Mouse (Mus musculus) forebrain, embryonic 13.5 days (tissue): ENCODE data around the gene Pomp. TPM values are rescaled to one million over a fixed set of nuclear protein-coding genes. Genes with fewer than 3 reads are reported as not detected.

Source experiments
- ATAC-seq: fragments of 200-750 bp; cut with Nextera tagmentation; 2 replicates; pipeline ENCODE4 v1.8.0; 2017
- H3K27ac ChIP-seq: fragments of 300-500 bp; sonication (generic); 2 replicates; pipeline ENCODE4 v1.5.1; 2015; ENCODE audit warnings: inconsistent platforms, mild to moderate bottlenecking, moderate library complexity
- H3K27me3 ChIP-seq: fragments of 300-500 bp; sonication (generic); 2 replicates; pipeline ENCODE4 v1.6.1; 2015; ENCODE audit warnings: mild to moderate bottlenecking, inconsistent platforms
- H3K36me3 ChIP-seq: fragments of 300-500 bp; sonication (generic); 2 replicates; pipeline ENCODE4 v1.6.1; 2015; ENCODE audit warnings: mild to moderate bottlenecking, inconsistent platforms; ENCODE audit not compliant: poor library complexity, severe bottlenecking
- H3K4me1 ChIP-seq: fragments of 300-500 bp; sonication (generic); 2 replicates; pipeline ENCODE4 v1.6.1; 2015; ENCODE audit warnings: inconsistent platforms
- H3K4me2 ChIP-seq: fragments of 300-500 bp; sonication (generic); 2 replicates; pipeline ENCODE4 v1.6.1; 2015; ENCODE audit warnings: inconsistent platforms, mild to moderate bottlenecking, moderate library complexity
- H3K4me3 ChIP-seq: fragments of 300-500 bp; sonication (generic); 2 replicates; pipeline ENCODE4 v1.5.1; 2015; ENCODE audit warnings: mild to moderate bottlenecking, inconsistent platforms
- H3K9ac ChIP-seq: fragments of 300-500 bp; sonication (generic); 2 replicates; pipeline ENCODE4 v1.6.1; 2015; ENCODE audit warnings: mild to moderate bottlenecking, inconsistent platforms
- H3K9me3 ChIP-seq: fragments of 300-500 bp; sonication (generic); replicated peaks from 2 replicates; pipeline ENCODE4 v1.6.1; 2016; ENCODE audit warnings: inconsistent platforms
- WGBS: fragments of 180-500 bp; shearing (Covaris S2); methylation state at CpG from one replicate; pipeline ENCODE4 v1.1.7; 2015; 5-methylcytosine and 5-hydroxymethylcytosine counted together
- polyA plus RNA-seq: library from polyadenylated mRNA; unstranded; fragments of >200 nt; fragmentation: Nextera tagmentation; extraction: Ambion mirVana; gene quantifications from 2 replicates; pipeline ENCODE4 v1.2.1, GENCODE M21; 2015

Gene Pomp
- polyA plus RNA-seq, 1 experiment from 2014 or later, result 585 TPM

GRCm38 (mm10) chr5:147911744-147912143, 51.5 kb downstream of the Pomp start:
- H3K27ac ChIP-seq, result no peak overlapping the region
- no peaks in the 10 kb centered on the region for H3K4me1 ChIP-seq
- no peak for ATAC-seq
- no peaks in the 10 kb centered on the region for H3K36me3 ChIP-seq
- H3K27me3 ChIP-seq, result no peaks in the 10 kb centered on the region
- H3K4me2 ChIP-seq, result no peak overlapping the region
- no peaks in the 10 kb centered on the region for H3K9me3 ChIP-seq
- no peak overlapping the region for H3K9ac ChIP-seq
- no peak overlapping the region for H3K4me3 ChIP-seq
- WGBS, result 91% methylated on average over 5 of the region's 5 CpGs

DNA sequence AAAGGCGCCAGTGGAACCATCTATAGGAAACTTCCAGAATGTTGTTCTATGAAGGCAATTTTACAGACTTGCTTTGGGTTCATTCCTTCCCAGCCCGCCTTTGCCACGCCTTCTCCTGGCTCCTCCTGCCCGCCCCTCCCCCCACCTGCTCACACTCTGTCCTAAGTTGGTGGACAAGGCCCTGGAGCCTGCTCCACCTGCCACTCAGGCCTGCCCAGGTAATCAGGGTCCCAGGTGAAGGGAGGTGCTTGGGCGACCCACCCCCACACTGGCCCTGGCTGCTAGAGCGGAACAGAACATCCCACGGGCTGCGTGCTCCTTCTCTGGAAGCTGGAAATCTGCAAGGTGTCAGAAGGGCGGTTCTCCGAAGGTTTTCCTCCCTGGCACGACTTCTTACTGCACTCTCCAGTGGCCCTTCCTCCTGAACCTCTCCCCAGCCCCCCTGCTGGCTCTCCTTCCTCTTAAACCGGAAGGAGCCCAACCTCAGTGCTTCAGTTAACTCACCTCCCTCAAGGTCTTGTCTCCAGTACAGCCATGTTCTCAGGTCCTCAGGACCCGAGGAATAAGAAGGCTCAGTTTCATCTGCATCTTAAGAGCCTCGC, 53.1 kb downstream of the Pomp start:
- H3K9me3 ChIP-seq, result no peaks in the 10 kb centered on the region
- ATAC-seq, result no peak
- 50% methylated on average over 14 of the region's 14 CpGs for WGBS
- no peak overlapping the region for H3K27ac ChIP-seq
- no peaks in the 10 kb centered on the region for H3K36me3 ChIP-seq
- H3K4me2 ChIP-seq, result no peak overlapping the region
- H3K4me1 ChIP-seq, result no peaks in the 10 kb centered on the region
- H3K27me3 ChIP-seq, result no peaks in the 10 kb centered on the region
- no peak overlapping the region for H3K9ac ChIP-seq
- H3K4me3 ChIP-seq, result no peak overlapping the region

DNA sequence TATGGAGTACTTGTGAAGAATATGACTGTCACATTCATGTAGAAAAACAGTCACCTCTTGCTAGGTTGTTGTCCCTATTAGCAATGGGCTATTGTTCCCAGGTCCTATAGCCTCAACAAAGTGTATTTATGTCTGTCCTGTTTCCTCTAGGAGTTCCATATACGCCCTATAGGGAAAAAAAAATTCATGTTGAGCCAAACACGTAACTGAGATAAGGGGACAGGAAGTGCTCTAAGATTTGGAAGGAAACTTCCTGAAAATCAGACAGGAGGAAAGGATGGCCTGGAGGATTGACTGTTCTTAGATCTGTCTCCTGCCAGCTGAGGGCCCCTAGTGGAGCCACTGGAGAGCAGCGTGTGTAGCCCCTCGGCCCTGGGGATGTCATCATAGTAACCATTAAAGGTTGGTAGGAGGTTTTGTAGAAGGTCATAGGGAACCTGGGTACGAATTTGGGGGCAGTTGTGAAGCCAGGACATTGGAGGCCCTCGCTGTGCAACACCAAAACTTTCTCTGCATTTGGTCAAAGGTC, 54.8 kb downstream of the Pomp start:
- 63% methylated on average over 6 of the region's 6 CpGs for WGBS
- no peak overlapping the region for H3K27ac ChIP-seq
- no peaks in the 10 kb centered on the region for H3K36me3 ChIP-seq
- H3K4me1 ChIP-seq, result no peaks in the 10 kb centered on the region
- no peak overlapping the region for H3K9ac ChIP-seq
- no peaks in the 10 kb centered on the region for H3K9me3 ChIP-seq
- no peak overlapping the region for H3K4me2 ChIP-seq
- H3K27me3 ChIP-seq, result no peaks in the 10 kb centered on the region
- no peak for ATAC-seq
- H3K4me3 ChIP-seq, result no peak overlapping the region

- no peak for ATAC-seq
- Histone ChIP-seq H3K4me1 (no peaks in the 10 kb centered on the region), H3K4me3 (no peak overlapping the region), H3K27ac (no peak overlapping the region), H3K27me3 (no peaks in the 10 kb centered on the region), H3K9me3 (no peaks in the 10 kb centered on the region), H3K4me2 (no peak overlapping the region), H3K9ac (no peak overlapping the region), H3K36me3 (no peaks in the 10 kb centered on the region)
- 80% methylated on average over 9 of the region's 9 CpGs for WGBS
These were observed 55.9 kb downstream of the Pomp start for GRCm38 (mm10) chr5:147916171-147916570.

- no peaks in the 10 kb centered on the region for H3K4me1 ChIP-seq
- ATAC-seq, result no peak
- no peaks in the 10 kb centered on the region for H3K27me3 ChIP-seq
- no peaks in the 10 kb centered on the region for H3K36me3 ChIP-seq
- H3K4me3 ChIP-seq, result no peak overlapping the region
- no peaks in the 10 kb centered on the region for H3K9me3 ChIP-seq
- H3K27ac ChIP-seq, result no peak overlapping the region
- H3K9ac ChIP-seq, result no peak overlapping the region
- 83% methylated on average over 17 of the region's 17 CpGs for WGBS
- H3K4me2 ChIP-seq, result no peak overlapping the region
These were observed 58.0 kb downstream of the Pomp start for GRCm38 (mm10) chr5:147918044-147918846.

DNA sequence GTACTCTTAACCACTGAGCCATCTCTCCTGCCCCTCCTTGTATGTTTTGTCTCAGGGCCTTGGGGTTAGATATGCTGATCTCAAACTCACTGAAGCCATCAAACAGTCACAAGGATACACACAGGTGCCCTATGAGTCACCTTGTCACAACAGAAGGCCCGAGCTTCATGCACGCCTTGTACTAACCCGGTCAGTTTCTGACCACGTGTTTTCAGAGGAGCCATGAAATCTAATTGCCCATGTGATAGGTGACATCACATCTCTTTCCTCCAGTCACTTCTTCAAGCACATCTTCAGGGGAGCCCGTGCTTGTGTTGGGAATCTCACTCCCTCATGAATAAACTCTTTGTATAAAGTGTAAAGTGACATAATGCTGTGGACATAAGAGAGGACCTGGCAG, 64.4 kb downstream of the Pomp start:
- H3K9ac ChIP-seq, result no peak overlapping the region
- H3K4me3 ChIP-seq, result no peak overlapping the region
- H3K27ac ChIP-seq, result no peak overlapping the region
- no peaks in the 10 kb centered on the region for H3K27me3 ChIP-seq
- no peaks in the 10 kb centered on the region for H3K9me3 ChIP-seq
- ATAC-seq, result no peak
- H3K36me3 ChIP-seq, result no peaks in the 10 kb centered on the region
- no peak overlapping the region for H3K4me2 ChIP-seq
- H3K4me1 ChIP-seq, result no peaks in the 10 kb centered on the region
- 82% methylated on average over 5 of the region's 5 CpGs for WGBS

Other genes starting within 250 kb of the Pomp start
- gene Flt1, start 134.4 kb upstream of the Pomp start, polyA plus RNA-seq, result 7.2 and 8.5 TPM in 2 replicates
- gene Slc46a3, start 34.4 kb downstream of the Pomp start, polyA plus RNA-seq, result 3.0 TPM in 2 replicates
- 13.7 and 13.9 TPM in 2 replicates for gene Mtus2, start 96.9 kb downstream of the Pomp start, polyA plus RNA-seq